Mouse (Mus musculus): ENCODE results near the gene Miip. TPM values are rescaled to one million over a fixed set of nuclear protein-coding genes. Genes with fewer than 3 reads are reported as not detected.

The Miip gene
- 27.6 and 30.0 TPM in 2 replicates for polyA plus RNA-seq (2014; fragmentation: Nextera tagmentation; extraction: Ambion mirVana)

GRCm38 (mm10) chr4:147868450-147869031, at the start of gene Miip, which contains the start of gene Fv1:
Gene Miip, minus strand, starts transcription at chr4:147868816.
Gene Fv1, plus strand, starts transcription at chr4:147868979.
- under 1% methylated on average over 30 of the region's 30 CpGs for WGBS
- H3K36me3 ChIP-seq (replicated peaks; ENCODE audit: control insufficient read depth, insufficient read depth, low read depth, low read length): peaks cover 2% of the 10 kb centered on the region; the same call in 1 of the 2 replicates
- H3K4me2 ChIP-seq (ENCODE audit: low read depth, low read length): peak within 1 kb of the TSS; percentile 68
- ATAC-seq (replicated peaks; ENCODE audit: insufficient number of reproducible peaks, low FRiP score, low TSS enrichment, low read depth) (peak; percentile 98), DNase-seq (ENCODE audit: low spot score) (peak; percentile 98)
- peak within 1 kb of the TSS; percentile 67 for H3K4me3 ChIP-seq (ENCODE audit: low read depth, low read length)
- peak within 1 kb of the TSS; percentile 70 for H3K9ac ChIP-seq (replicated peaks; ENCODE audit: low read length)
- H3K27me3 ChIP-seq (ENCODE audit: control insufficient read depth, insufficient read depth, low read length): no peaks in the 10 kb centered on the region
- no peak within 1 kb of the TSS; the same call in 1 of the 2 replicates for H3K27ac ChIP-seq (replicated peaks; ENCODE audit: low read depth, low read length)
- no peaks in the 10 kb centered on the region for H3K4me1 ChIP-seq (ENCODE audit: control insufficient read depth, insufficient read depth, low read length)
- H3K9me3 ChIP-seq (replicated peaks; ENCODE audit: control insufficient read depth, low read length): no peaks in the 10 kb centered on the region

GRCm38 (mm10) chr4:147909486-147909885, 40.9 kb upstream of the Miip start:
- Histone ChIP-seq H3K9me3 (replicated peaks; ENCODE audit: control insufficient read depth, low read length) (no peaks in the 10 kb centered on the region), H3K9ac (replicated peaks; ENCODE audit: low read length) (no peak overlapping the region), H3K4me3 (ENCODE audit: low read depth, low read length) (no peak overlapping the region), H3K4me1 (ENCODE audit: control insufficient read depth, insufficient read depth, low read length) (no peaks in the 10 kb centered on the region), H3K36me3 (replicated peaks; ENCODE audit: control insufficient read depth, insufficient read depth, low read depth, low read length) (no peaks in the 10 kb centered on the region), H3K27me3 (ENCODE audit: control insufficient read depth, insufficient read depth, low read length) (no peaks in the 10 kb centered on the region), H3K27ac (replicated peaks; ENCODE audit: low read depth, low read length) (no peak overlapping the region), H3K4me2 (ENCODE audit: low read depth, low read length) (no peak overlapping the region)
- DNase-seq (ENCODE audit: low spot score) (no peak), ATAC-seq (replicated peaks; ENCODE audit: insufficient number of reproducible peaks, low FRiP score, low TSS enrichment, low read depth) (no peak)
- 93% methylated on average over 5 of the region's 5 CpGs for WGBS

GRCm38 (mm10) chr4:147906230-147906629, 37.6 kb upstream of the Miip start:
- no peak overlapping the region for H3K4me2 ChIP-seq (ENCODE audit: low read depth, low read length)
- no peaks in the 10 kb centered on the region for H3K4me1 ChIP-seq (ENCODE audit: control insufficient read depth, insufficient read depth, low read length)
- DNase-seq (ENCODE audit: low spot score): no peak
- no peak overlapping the region for H3K4me3 ChIP-seq (ENCODE audit: low read depth, low read length)
- H3K27me3 ChIP-seq (ENCODE audit: control insufficient read depth, insufficient read depth, low read length): no peaks in the 10 kb centered on the region
- no peak overlapping the region for H3K27ac ChIP-seq (replicated peaks; ENCODE audit: low read depth, low read length)
- no peak for ATAC-seq (replicated peaks; ENCODE audit: insufficient number of reproducible peaks, low FRiP score, low TSS enrichment, low read depth)
- 77% methylated on average over 5 of the region's 5 CpGs for WGBS
- H3K9ac ChIP-seq (replicated peaks; ENCODE audit: low read length): no peak overlapping the region
- H3K9me3 ChIP-seq (replicated peaks; ENCODE audit: control insufficient read depth, low read length): no peaks in the 10 kb centered on the region
- no peaks in the 10 kb centered on the region for H3K36me3 ChIP-seq (replicated peaks; ENCODE audit: control insufficient read depth, insufficient read depth, low read depth, low read length)

- H3K27ac ChIP-seq (replicated peaks; ENCODE audit: low read depth, low read length): no peak overlapping the region
These were observed 36.6 kb upstream of the Miip start for GRCm38 (mm10) chr4:147905090-147905659.

GRCm38 (mm10) chr4:147904313-147905089, 35.9 kb upstream of the Miip start, which contains the start of gene Mfn2:
Gene Mfn2, minus strand, starts transcription at chr4:147904704.
- Histone ChIP-seq H3K4me2 (ENCODE audit: low read depth, low read length) (peak within 1 kb of the TSS; percentile 52), H3K9ac (replicated peaks; ENCODE audit: low read length) (peak within 1 kb of the TSS; percentile 82), H3K4me1 (ENCODE audit: control insufficient read depth, insufficient read depth, low read length) (no peaks in the 10 kb centered on the region), H3K36me3 (replicated peaks; ENCODE audit: control insufficient read depth, insufficient read depth, low read depth, low read length) (no peaks in the 10 kb centered on the region), H3K27ac (replicated peaks; ENCODE audit: low read depth, low read length) (peak within 1 kb of the TSS; percentile 57), H3K9me3 (replicated peaks; ENCODE audit: control insufficient read depth, low read length) (no peaks in the 10 kb centered on the region), H3K27me3 (ENCODE audit: control insufficient read depth, insufficient read depth, low read length) (no peaks in the 10 kb centered on the region), H3K4me3 (ENCODE audit: low read depth, low read length) (peak within 1 kb of the TSS; percentile 90)
- WGBS: under 1% methylated on average over 47 of the region's 59 CpGs
- DNase-seq (ENCODE audit: low spot score): peak; percentile 93
- peak; percentile 89 for ATAC-seq (replicated peaks; ENCODE audit: insufficient number of reproducible peaks, low FRiP score, low TSS enrichment, low read depth)

More at GRCm38 (mm10) chr4:147905090-147905659, 36.6 kb upstream of the Miip start:
- Histone ChIP-seq H3K4me1 (ENCODE audit: control insufficient read depth, insufficient read depth, low read length) (no peaks in the 10 kb centered on the region), H3K4me3 (ENCODE audit: low read depth, low read length) (peak overlapping the region; percentile 90), H3K36me3 (replicated peaks; ENCODE audit: control insufficient read depth, insufficient read depth, low read depth, low read length) (no peaks in the 10 kb centered on the region), H3K4me2 (ENCODE audit: low read depth, low read length) (peak overlapping the region; percentile 23), H3K9me3 (replicated peaks; ENCODE audit: control insufficient read depth, low read length) (no peaks in the 10 kb centered on the region), H3K9ac (replicated peaks; ENCODE audit: low read length) (no peak overlapping the region), H3K27me3 (ENCODE audit: control insufficient read depth, insufficient read depth, low read length) (no peaks in the 10 kb centered on the region)
- DNase-seq (ENCODE audit: low spot score) (no peak), ATAC-seq (replicated peaks; ENCODE audit: insufficient number of reproducible peaks, low FRiP score, low TSS enrichment, low read depth) (peak; percentile 12; the same call in 1 of the 2 replicates)
- 5% methylated on average over 8 of the region's 8 CpGs for WGBS

- no peak overlapping the region for H3K27ac ChIP-seq (replicated peaks; ENCODE audit: low read depth, low read length)
- H3K9ac ChIP-seq (replicated peaks; ENCODE audit: low read length): peak overlapping the region; percentile 82; the same call in 1 of the 2 replicates
- no peaks in the 10 kb centered on the region for H3K36me3 ChIP-seq (replicated peaks; ENCODE audit: control insufficient read depth, insufficient read depth, low read depth, low read length)
- H3K4me1 ChIP-seq (ENCODE audit: control insufficient read depth, insufficient read depth, low read length): no peaks in the 10 kb centered on the region
- H3K27me3 ChIP-seq (ENCODE audit: control insufficient read depth, insufficient read depth, low read length): no peaks in the 10 kb centered on the region
- H3K4me3 ChIP-seq (ENCODE audit: low read depth, low read length): peak overlapping the region; percentile 90
- 80% methylated on average over 3 of the region's 3 CpGs for WGBS
- ATAC-seq (replicated peaks; ENCODE audit: insufficient number of reproducible peaks, low FRiP score, low TSS enrichment, low read depth) (no peak), DNase-seq (ENCODE audit: low spot score) (no peak)
- H3K9me3 ChIP-seq (replicated peaks; ENCODE audit: control insufficient read depth, low read length): no peaks in the 10 kb centered on the region
- H3K4me2 ChIP-seq (ENCODE audit: low read depth, low read length): peak overlapping the region; percentile 52
These were observed 35.0 kb upstream of the Miip start for GRCm38 (mm10) chr4:147903601-147904000.

GRCm38 (mm10) chr4:147902906-147903500, 34.4 kb upstream of the Miip start:
- Histone ChIP-seq H3K4me2 (ENCODE audit: low read depth, low read length) (no peak overlapping the region), H3K36me3 (replicated peaks; ENCODE audit: control insufficient read depth, insufficient read depth, low read depth, low read length) (no peaks in the 10 kb centered on the region; the same call in 1 of the 2 replicates)
- WGBS: 91% methylated on average over 12 of the region's 12 CpGs

More at GRCm38 (mm10) chr4:147902906-147903500, 34.4 kb upstream of the Miip start:
- Histone ChIP-seq H3K27me3 (ENCODE audit: control insufficient read depth, insufficient read depth, low read length) (no peaks in the 10 kb centered on the region), H3K27ac (replicated peaks; ENCODE audit: low read depth, low read length) (no peak overlapping the region), H3K9ac (replicated peaks; ENCODE audit: low read length) (no peak overlapping the region), H3K4me1 (ENCODE audit: control insufficient read depth, insufficient read depth, low read length) (no peaks in the 10 kb centered on the region), H3K9me3 (replicated peaks; ENCODE audit: control insufficient read depth, low read length) (no peaks in the 10 kb centered on the region), H3K4me3 (ENCODE audit: low read depth, low read length) (no peak overlapping the region)
- ATAC-seq (replicated peaks; ENCODE audit: insufficient number of reproducible peaks, low FRiP score, low TSS enrichment, low read depth) (no peak), DNase-seq (ENCODE audit: low spot score) (no peak)

Measured in embryonic facial prominence, embryonic 11.5 days (tissue).